Mouse (Mus musculus): ENCODE results near the gene Kcnma1.

DNA sequence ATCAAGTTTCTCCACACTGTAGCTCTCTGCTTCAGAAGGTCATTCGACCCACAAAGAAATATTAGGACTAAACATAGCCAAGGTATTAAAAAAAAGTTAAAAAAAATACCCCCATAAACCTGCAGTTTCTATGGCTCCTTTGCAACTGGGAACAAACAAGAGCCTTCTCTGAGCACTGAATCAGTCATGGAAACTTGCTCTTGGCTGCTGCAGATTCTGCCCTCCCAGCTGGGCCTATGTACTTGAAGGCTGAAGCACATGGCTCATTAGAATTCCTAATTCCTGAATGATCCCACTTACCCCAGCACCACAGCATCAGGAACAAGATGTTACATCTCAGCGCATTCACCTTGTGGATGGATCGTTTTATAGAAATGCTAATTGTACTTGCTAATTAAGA is 448.4 kb downstream of the Kcnma1 start:
- no peak for TF ChIP-seq POLR2A (IDR thresholded peaks at IDR 0.05; ENCODE audit: control insufficient read depth, low read depth, low read length)
- TF ChIP-seq CTCF (IDR thresholded peaks at IDR 0.05; ENCODE audit: control insufficient read depth, insufficient read depth, insufficient replicate concordance, low read depth, low read length), result no peak

All from testis, adult 2 months (tissue).